Mouse (Mus musculus) forebrain, embryonic 13.5 days (tissue): ENCODE measurements around the gene Agxt2. TPM values are rescaled to one million over a fixed set of nuclear protein-coding genes. Genes with fewer than 3 reads are reported as not detected.

Experiments
- ATAC-seq: fragments of 200-750 bp; cut with Nextera tagmentation; 2 replicates; pipeline ENCODE4 v1.8.0; 2017
- H3K27ac ChIP-seq: fragments of 300-500 bp; sonication (generic); 2 replicates; pipeline ENCODE4 v1.5.1; 2015; ENCODE audit warnings: inconsistent platforms, mild to moderate bottlenecking, moderate library complexity
- H3K27me3 ChIP-seq: fragments of 300-500 bp; sonication (generic); 2 replicates; pipeline ENCODE4 v1.6.1; 2015; ENCODE audit warnings: mild to moderate bottlenecking, inconsistent platforms
- H3K36me3 ChIP-seq: fragments of 300-500 bp; sonication (generic); 2 replicates; pipeline ENCODE4 v1.6.1; 2015; ENCODE audit warnings: mild to moderate bottlenecking, inconsistent platforms; ENCODE audit not compliant: poor library complexity, severe bottlenecking
- H3K4me1 ChIP-seq: fragments of 300-500 bp; sonication (generic); 2 replicates; pipeline ENCODE4 v1.6.1; 2015; ENCODE audit warnings: inconsistent platforms
- H3K4me2 ChIP-seq: fragments of 300-500 bp; sonication (generic); 2 replicates; pipeline ENCODE4 v1.6.1; 2015; ENCODE audit warnings: inconsistent platforms, mild to moderate bottlenecking, moderate library complexity
- H3K4me3 ChIP-seq: fragments of 300-500 bp; sonication (generic); 2 replicates; pipeline ENCODE4 v1.5.1; 2015; ENCODE audit warnings: mild to moderate bottlenecking, inconsistent platforms
- H3K9ac ChIP-seq: fragments of 300-500 bp; sonication (generic); 2 replicates; pipeline ENCODE4 v1.6.1; 2015; ENCODE audit warnings: mild to moderate bottlenecking, inconsistent platforms
- H3K9me3 ChIP-seq: fragments of 300-500 bp; sonication (generic); replicated peaks from 2 replicates; pipeline ENCODE4 v1.6.1; 2016; ENCODE audit warnings: inconsistent platforms
- WGBS: fragments of 180-500 bp; shearing (Covaris S2); methylation state at CpG from one replicate; pipeline ENCODE4 v1.1.7; 2015; 5-methylcytosine and 5-hydroxymethylcytosine counted together
- polyA plus RNA-seq: library from polyadenylated mRNA; unstranded; fragments of >200 nt; fragmentation: Nextera tagmentation; extraction: Ambion mirVana; gene quantifications from 2 replicates; pipeline ENCODE4 v1.2.1, GENCODE M21; 2015

Agxt2 gene
- polyA plus RNA-seq, 1 experiment from 2014 or later, result not detected

GRCm38 (mm10) chr15:10439963-10440362, 81.6 kb downstream of the Agxt2 start:
- Histone ChIP-seq H3K4me2 (no peak overlapping the region), H3K9ac (no peak overlapping the region), H3K27ac (no peak overlapping the region), H3K36me3 (peaks cover 34% of the 10 kb centered on the region), H3K4me3 (no peak overlapping the region), H3K9me3 (no peaks in the 10 kb centered on the region), H3K4me1 (no peaks in the 10 kb centered on the region), H3K27me3 (no peaks in the 10 kb centered on the region)
- no peak for ATAC-seq
- WGBS, result 74% methylated on average over 6 of the region's 6 CpGs

- H3K27ac ChIP-seq, result no peak overlapping the region
These were observed 83.2 kb downstream of the Agxt2 start for GRCm38 (mm10) chr15:10441493-10441892.

GRCm38 (mm10) chr15:10442275-10442674, 83.9 kb downstream of the Agxt2 start:
- H3K4me2 ChIP-seq, result no peak overlapping the region

More at GRCm38 (mm10) chr15:10441493-10441892, 83.2 kb downstream of the Agxt2 start:
- no peaks in the 10 kb centered on the region for H3K4me1 ChIP-seq
- H3K9ac ChIP-seq, result no peak overlapping the region
- no peaks in the 10 kb centered on the region for H3K9me3 ChIP-seq
- H3K36me3 ChIP-seq, result peaks cover 42% of the 10 kb centered on the region
- WGBS, result 91% methylated on average over 9 of the region's 9 CpGs
- no peak overlapping the region for H3K4me2 ChIP-seq
- no peak overlapping the region for H3K4me3 ChIP-seq
- ATAC-seq, result no peak
- no peaks in the 10 kb centered on the region for H3K27me3 ChIP-seq

GRCm38 (mm10) chr15:10447102-10447501, 88.8 kb downstream of the Agxt2 start:
- H3K36me3 ChIP-seq, result peaks cover 63% of the 10 kb centered on the region

More at GRCm38 (mm10) chr15:10442275-10442674, 83.9 kb downstream of the Agxt2 start:
- H3K36me3 ChIP-seq, result peaks cover 45% of the 10 kb centered on the region
- no peaks in the 10 kb centered on the region for H3K4me1 ChIP-seq
- 55% methylated on average over 1 of the region's 1 CpGs for WGBS
- no peak overlapping the region for H3K9ac ChIP-seq
- no peaks in the 10 kb centered on the region for H3K27me3 ChIP-seq
- ATAC-seq, result no peak
- no peak overlapping the region for H3K4me3 ChIP-seq
- no peak overlapping the region for H3K27ac ChIP-seq
- H3K9me3 ChIP-seq, result no peaks in the 10 kb centered on the region

More at GRCm38 (mm10) chr15:10447102-10447501, 88.8 kb downstream of the Agxt2 start:
- WGBS, result 98% methylated on average over 3 of the region's 3 CpGs
- Histone ChIP-seq H3K27me3 (no peaks in the 10 kb centered on the region), H3K27ac (no peak overlapping the region), H3K4me2 (no peak overlapping the region), H3K4me1 (no peaks in the 10 kb centered on the region), H3K9ac (no peak overlapping the region), H3K4me3 (no peak overlapping the region), H3K9me3 (no peaks in the 10 kb centered on the region)
- ATAC-seq, result no peak

Other genes with a start within 250 kb of the Agxt2 start
- gene Prlr, start 181.3 kb upstream of the Agxt2 start, polyA plus RNA-seq, result 0.32 and 0.39 TPM in 2 replicates
- not detected in 2 replicates for gene Gm21973, start 33.2 kb upstream of the Agxt2 start, polyA plus RNA-seq
- 9.8 and 10.4 TPM in 2 replicates for gene Dnajc21, start 112.0 kb downstream of the Agxt2 start, polyA plus RNA-seq
- 103 and 118 TPM in 2 replicates for gene Brix1, start 127.4 kb downstream of the Agxt2 start, polyA plus RNA-seq
- 37.4 and 40.7 TPM in 2 replicates for gene Rad1, start 127.5 kb downstream of the Agxt2 start, polyA plus RNA-seq
- gene Ttc23l, start 200.1 kb downstream of the Agxt2 start, polyA plus RNA-seq, result not detected in 2 replicates